Mouse (Mus musculus) liver, embryonic 14.5 days (tissue): ENCODE data around the gene Ndufs4. TPM values are rescaled to one million over a fixed set of nuclear protein-coding genes. Genes with fewer than 3 reads are reported as not detected.
"Not testable (repeated sequence)": the region's sequence is repeated elsewhere in the genome, so short reads cannot be mapped to it uniquely, and the experiment has no call there.

Experiments used
- ATAC-seq: fragments of 200-750 bp; cut with Nextera tagmentation; 2 replicates; pipeline ENCODE4 v1.8.0; 2017; ENCODE audit warnings: moderate number of reproducible peaks, mild to moderate bottlenecking, moderate library complexity; ENCODE audit not compliant: insufficient read depth
- DNase-seq, 3 experiments: peaks; one replicate each; pipeline ENCODE4 v3.0.0-alpha.2; 2012 to 2013; ENCODE audit warnings: low read depth in 3 of 3, low spot score in 3 of 3
- H3K27ac ChIP-seq: fragments of 300-500 bp; sonication (generic); 2 replicates; pipeline ENCODE4 v1.5.1; 2014; ENCODE audit warnings: moderate library complexity, mild to moderate bottlenecking, control low read depth, inconsistent platforms
- H3K27me3 ChIP-seq: fragments of 300-500 bp; sonication (generic); 2 replicates; pipeline ENCODE4 v1.6.1; 2014; ENCODE audit warnings: mild to moderate bottlenecking, low read length, moderate library complexity; ENCODE audit not compliant: control insufficient read depth, insufficient read depth
- H3K36me3 ChIP-seq: fragments of 300-500 bp; sonication (generic); replicated peaks from 2 replicates; pipeline ENCODE4 v1.6.1; 2014; ENCODE audit warnings: low read depth; ENCODE audit not compliant: control insufficient read depth, insufficient read depth
- H3K4me1 ChIP-seq, 2 experiments: fragments of 200-500 bp in 1 of 2; fragments of 300-500 bp in 1 of 2; sonication (generic) in 1 of 2; replicated peaks; 2 replicates each; pipeline ENCODE4 v1.6.1; 2012 to 2014; ENCODE audit warnings: antibody characterized with exemption in 1 of 2, inconsistent platforms in 1 of 2, low read length in 1 of 2; ENCODE audit not compliant: control insufficient read depth in 2 of 2, insufficient read depth in 2 of 2
- H3K4me2 ChIP-seq: fragments of 300-500 bp; sonication (generic); 2 replicates; pipeline ENCODE4 v1.6.1; 2014; ENCODE audit warnings: low read depth, mild to moderate bottlenecking, control low read depth, moderate library complexity
- H3K4me3 ChIP-seq, 2 experiments: fragments of 200-500 bp in 1 of 2; fragments of 300-500 bp in 1 of 2; sonication (generic) in 1 of 2; 2 replicates each; pipeline ENCODE4 v1.5.1; 2012 to 2014; ENCODE audit warnings: low read depth in 2 of 2, low read length in 2 of 2, mild to moderate bottlenecking in 2 of 2, control low read depth in 1 of 2, inconsistent platforms in 1 of 2, moderate library complexity in 1 of 2; ENCODE audit not compliant: insufficient read depth in 1 of 2
- H3K9ac ChIP-seq: fragments of 300-500 bp; sonication (generic); replicated peaks from 2 replicates; pipeline ENCODE4 v1.6.1; 2014; ENCODE audit warnings: mild to moderate bottlenecking, control low read depth, moderate library complexity
- H3K9me3 ChIP-seq: fragments of 300-500 bp; sonication (generic); 2 replicates; pipeline ENCODE4 v1.6.1; 2016; ENCODE audit warnings: low read length, mixed read lengths; ENCODE audit not compliant: control insufficient read depth
- CTCF ChIP-seq: IDR thresholded peaks from 2 replicates; pipeline ENCODE4 v1.5.1; 2016; ENCODE audit warnings: antibody characterized with exemption, low read depth, control low read depth
- EP300 ChIP-seq: IDR thresholded peaks from 2 replicates; pipeline ENCODE4 v1.6.1; 2016; ENCODE audit warnings: antibody characterized with exemption, low read depth
- WGBS: fragments of 180-500 bp; shearing (Covaris S2); extraction: QIAGEN DNeasy Blood & Tissue Kit; methylation state at CpG from one replicate; pipeline ENCODE4 v1.1.7; 2014; ENCODE audit not compliant: insufficient replicate concordance; 5-methylcytosine and 5-hydroxymethylcytosine counted together
- polyA plus RNA-seq, 2 experiments: library from polyadenylated mRNA; depleted of rRNA in 1 of 2; stranded (reverse) in 1 of 2; unstranded in 1 of 2; fragments of >200 nt; fragmentation: Nextera tagmentation in 1 of 2; extraction: Ambion mirVana in 1 of 2; gene quantifications; 2 replicates each; pipeline versions ENCODE4 v1.2.1 to v1.2.3; 2012 to 2014

Ndufs4 gene
- polyA plus RNA-seq, 2 experiments: 31.4 to 151 TPM

GRCm38 (mm10) chr13:114296556-114296955 is 91.5 kb downstream of the Ndufs4 start:
- no peaks in the 10 kb centered on the region for H3K9me3 ChIP-seq
- TF ChIP-seq CTCF (no peak), EP300 (no peak)
- H3K4me2 ChIP-seq: no peak overlapping the region
- no peak for ATAC-seq
- H3K9ac ChIP-seq: no peak overlapping the region
- DNase-seq: no peak
- H3K27me3 ChIP-seq: no peaks in the 10 kb centered on the region
- WGBS: 62% methylated on average over 4 of the region's 4 CpGs
- no peak overlapping the region for H3K4me3 ChIP-seq
- no peaks in the 10 kb centered on the region for H3K4me1 ChIP-seq
- H3K27ac ChIP-seq: no peak overlapping the region
- H3K36me3 ChIP-seq: no peaks in the 10 kb centered on the region

GRCm38 (mm10) chr13:114289411-114289810 is 98.6 kb downstream of the Ndufs4 start:
- Histone ChIP-seq H3K27me3 (no peaks in the 10 kb centered on the region), H3K36me3 (no peaks in the 10 kb centered on the region), H3K27ac (no peak overlapping the region), H3K4me2 (no peak overlapping the region), H3K4me1 (no peaks in the 10 kb centered on the region), H3K9me3 (no peaks in the 10 kb centered on the region), H3K4me3 (no peak overlapping the region), H3K9ac (no peak overlapping the region)
- DNase-seq (no peak), ATAC-seq (no peak)
- WGBS: 82% methylated on average over 1 of the region's 1 CpGs
- no peak for TF ChIP-seq CTCF
- TF ChIP-seq EP300: no peak

- Histone ChIP-seq H3K27me3 (no peaks in the 10 kb centered on the region), H3K9ac (no peak overlapping the region), H3K4me3 (no peak overlapping the region), H3K36me3 (no peaks in the 10 kb centered on the region), H3K4me1 (no peaks in the 10 kb centered on the region), H3K9me3 (no peaks in the 10 kb centered on the region), H3K4me2 (no peak overlapping the region), H3K27ac (no peak overlapping the region)
- WGBS: 80% methylated on average over 3 of the region's 3 CpGs
- TF ChIP-seq CTCF: no peak
- TF ChIP-seq EP300: no peak
- no peak for ATAC-seq
- no peak for DNase-seq
Observed at GRCm38 (mm10) chr13:114288511-114288910, 99.5 kb downstream of the Ndufs4 start.

- DNase-seq, H3K4me3 ChIP-seq, H3K27ac ChIP-seq, H3K36me3 ChIP-seq, H3K4me1 ChIP-seq, ATAC-seq, H3K4me2 ChIP-seq, H3K27me3 ChIP-seq, H3K9me3 ChIP-seq, H3K9ac ChIP-seq: not testable (repeated sequence)
- WGBS: 69% methylated on average over 2 of the region's 2 CpGs
Observed at GRCm38 (mm10) chr13:114278690-114279089, 109.4 kb downstream of the Ndufs4 start.

GRCm38 (mm10) chr13:114277277-114277676 is 110.8 kb downstream of the Ndufs4 start:
- no peak overlapping the region for H3K4me2 ChIP-seq
- DNase-seq: no peak

More at GRCm38 (mm10) chr13:114277277-114277676, 110.8 kb downstream of the Ndufs4 start:
- 75% methylated on average over 5 of the region's 5 CpGs for WGBS
- H3K4me1 ChIP-seq: peaks cover 0 to 3% of the 10 kb centered on the region in 2 experiments; a peak in 1 of 4 replicates
- ATAC-seq: no peak
- no peaks in the 10 kb centered on the region for H3K27me3 ChIP-seq
- H3K4me3 ChIP-seq: no peak overlapping the region
- no peak overlapping the region for H3K27ac ChIP-seq
- H3K36me3 ChIP-seq: no peaks in the 10 kb centered on the region
- H3K9ac ChIP-seq: no peak overlapping the region
- H3K9me3 ChIP-seq: no peaks in the 10 kb centered on the region
- TF ChIP-seq EP300: no peak
- no peak for TF ChIP-seq CTCF
